Mouse (Mus musculus): ENCODE measurements around the gene Tescl. TPM values are rescaled to one million over a fixed set of nuclear protein-coding genes. Genes with fewer than 3 reads are reported as not detected.
A peak's percentile ranks its signal among the peaks of the same experiment; 100 is the strongest.

Gene Tescl
- polyA plus RNA-seq, 1 experiment from 2014 or later = not detected

DNA sequence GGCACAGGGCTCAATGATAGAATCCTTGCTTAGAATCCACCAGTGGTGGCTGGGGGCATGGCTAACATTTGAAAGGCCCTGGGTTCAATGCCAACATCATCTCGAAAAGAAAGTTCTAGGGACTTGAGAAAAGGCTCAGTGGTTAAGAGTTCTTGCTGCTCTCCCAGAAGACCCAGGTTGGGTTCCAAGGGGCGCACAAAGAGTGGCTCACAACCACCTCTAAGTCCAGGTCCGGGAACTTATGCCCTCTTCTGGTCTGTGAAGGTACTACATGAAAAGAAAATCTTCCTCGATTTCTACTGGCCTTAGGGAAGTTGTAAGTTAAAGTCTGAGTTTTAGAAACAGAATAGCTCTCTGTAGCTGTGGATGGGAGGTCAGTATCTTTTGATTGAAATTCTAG, 47.6 kb downstream of the Tescl start:
- TF ChIP-seq CTCF (IDR thresholded peaks at IDR 0.05; ENCODE audit: low read depth) = peak; percentile 26
- H3K9me3 ChIP-seq (ENCODE audit: low read depth, low read length) = no peaks in the 10 kb centered on the region
- H3K4me3 ChIP-seq (ENCODE audit: low read depth, low read length) = no peak overlapping the region
- H3K27ac ChIP-seq (ENCODE audit: low read depth) = no peak overlapping the region
- peaks cover 20% of the 10 kb centered on the region for H3K36me3 ChIP-seq (ENCODE audit: insufficient read depth)
- no peak for ATAC-seq (ENCODE audit: insufficient read depth)
- no peak overlapping the region for H3K9ac ChIP-seq
- peak; percentile 15 for DNase-seq
- 48% methylated on average over 4 of the region's 4 CpGs for WGBS
- no peaks in the 10 kb centered on the region for H3K27me3 ChIP-seq (ENCODE audit: insufficient read depth, low read length)
- H3K4me2 ChIP-seq = no peak overlapping the region
- H3K4me1 ChIP-seq (ENCODE audit: insufficient read depth) = no peaks in the 10 kb centered on the region

Small RNA genes within 50 kb of the gene (microRNA-seq; reads per million reads assigned to microRNA genes)
- gene Gm27592 (ENCODE audit: borderline number of aligned reads) = not detected

Other genes starting within 250 kb of the Tescl start
- 3.9 and 4.5 TPM in 2 replicates for gene Zfp112, start 221.6 kb downstream of the Tescl start, polyA plus RNA-seq (2014; fragmentation: Nextera tagmentation; extraction: Ambion mirVana)
- 16.6 TPM in 2 replicates for gene Zfp235, start 199.8 kb downstream of the Tescl start, polyA plus RNA-seq (2014; fragmentation: Nextera tagmentation; extraction: Ambion mirVana)
- 6.7 and 8.2 TPM in 2 replicates for gene Zfp114, start 158.9 kb downstream of the Tescl start, polyA plus RNA-seq (2014; fragmentation: Nextera tagmentation; extraction: Ambion mirVana)
- gene Zfp111, start 122.5 kb downstream of the Tescl start, polyA plus RNA-seq (2014; fragmentation: Nextera tagmentation; extraction: Ambion mirVana) = 13.1 and 15.6 TPM in 2 replicates
- 4.3 and 4.8 TPM in 2 replicates for gene Zfp109, start 96.4 kb downstream of the Tescl start, polyA plus RNA-seq (2014; fragmentation: Nextera tagmentation; extraction: Ambion mirVana)
- 3.3 and 4.7 TPM in 2 replicates for gene Zfp108, start 79.1 kb downstream of the Tescl start, polyA plus RNA-seq (2014; fragmentation: Nextera tagmentation; extraction: Ambion mirVana)
- gene Zfp93, start 63.5 kb downstream of the Tescl start, polyA plus RNA-seq (2014; fragmentation: Nextera tagmentation; extraction: Ambion mirVana) = 8.4 and 8.6 TPM in 2 replicates
- 32.1 and 32.4 TPM in 2 replicates for gene Zfp61, start 32.7 kb downstream of the Tescl start, polyA plus RNA-seq (2014; fragmentation: Nextera tagmentation; extraction: Ambion mirVana)
- 8.6 and 9.8 TPM in 2 replicates for gene Zfp94, start 17.3 kb downstream of the Tescl start, polyA plus RNA-seq (2014; fragmentation: Nextera tagmentation; extraction: Ambion mirVana)
- not detected in 2 replicates for gene Lypd5, start 15.3 kb upstream of the Tescl start, polyA plus RNA-seq (2014; fragmentation: Nextera tagmentation; extraction: Ambion mirVana)
- gene Kcnn4, start 36.3 kb upstream of the Tescl start, polyA plus RNA-seq (2014; fragmentation: Nextera tagmentation; extraction: Ambion mirVana) = 1.6 and 1.7 TPM in 2 replicates
- 21.5 and 24.5 TPM in 2 replicates for gene Smg9, start 65.7 kb upstream of the Tescl start, polyA plus RNA-seq (2014; fragmentation: Nextera tagmentation; extraction: Ambion mirVana)
- 0.14 TPM in 1 of 2 replicates, not detected in the other for gene Irgc1, start 118.4 kb upstream of the Tescl start, polyA plus RNA-seq (2014; fragmentation: Nextera tagmentation; extraction: Ambion mirVana)
- gene Plaur, start 128.5 kb upstream of the Tescl start, polyA plus RNA-seq (2014; fragmentation: Nextera tagmentation; extraction: Ambion mirVana) = 18.1 and 20.2 TPM in 2 replicates
- gene Cadm4, start 148.1 kb upstream of the Tescl start, polyA plus RNA-seq (2014; fragmentation: Nextera tagmentation; extraction: Ambion mirVana) = 0.34 and 0.72 TPM in 2 replicates
- 36.2 and 37.7 TPM in 2 replicates for gene Zfp428, start 173.1 kb upstream of the Tescl start, polyA plus RNA-seq (2014; fragmentation: Nextera tagmentation; extraction: Ambion mirVana)
- gene AC161166.1, start 178.5 kb upstream of the Tescl start, polyA plus RNA-seq (2014; fragmentation: Nextera tagmentation; extraction: Ambion mirVana) = 0.32 and 0.47 TPM in 2 replicates
- gene Irgq, start 196.8 kb upstream of the Tescl start, polyA plus RNA-seq (2014; fragmentation: Nextera tagmentation; extraction: Ambion mirVana) = 8.0 and 9.3 TPM in 2 replicates
- not detected in 2 replicates for gene Pinlyp, start 212.2 kb upstream of the Tescl start, polyA plus RNA-seq (2014; fragmentation: Nextera tagmentation; extraction: Ambion mirVana)
- 96.6 and 121 TPM in 2 replicates for gene Xrcc1, start 212.4 kb upstream of the Tescl start, polyA plus RNA-seq (2014; fragmentation: Nextera tagmentation; extraction: Ambion mirVana)

Measured in lung, embryonic 14.5 days (tissue).